Mouse (Mus musculus): Measurements from ENCODE around the gene Ksr1.

DNA sequence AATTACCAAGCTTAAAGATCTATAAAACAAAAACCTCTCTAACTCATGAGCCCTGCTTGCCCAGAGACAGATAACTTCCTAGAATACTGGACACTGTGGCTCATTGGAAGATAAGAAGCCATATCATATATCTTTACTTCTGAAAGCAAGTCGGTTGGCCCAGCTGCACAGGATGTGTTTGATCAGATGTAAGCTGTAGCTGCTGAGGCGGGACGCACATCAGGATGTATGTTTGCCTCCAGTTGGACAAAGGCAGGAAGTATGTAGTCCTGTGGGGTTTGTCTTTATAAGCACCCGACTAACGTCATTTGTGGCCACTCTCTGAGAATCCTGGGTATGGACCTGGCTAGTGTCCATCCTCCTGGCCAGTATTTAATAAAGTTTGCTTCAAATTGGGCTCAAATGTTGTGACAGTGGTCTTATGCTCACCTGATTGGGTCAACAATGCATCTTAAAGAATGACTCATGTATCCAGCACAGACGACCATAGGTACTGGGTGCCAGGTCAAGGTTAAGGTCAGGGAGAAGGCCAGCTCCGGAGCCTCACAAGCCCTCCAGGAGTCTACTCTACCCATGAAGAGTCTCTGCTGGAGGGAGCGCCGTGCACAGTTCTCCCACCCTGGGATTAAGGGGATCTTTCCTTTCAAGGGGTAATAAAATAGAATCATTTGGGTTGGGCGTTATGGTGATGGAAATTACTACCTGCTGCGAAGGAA, 143.0 kb downstream of the Ksr1 start:
- TF ChIP-seq SRF (IDR thresholded peaks at IDR 0.05; ENCODE audit: control insufficient read depth, insufficient read length, low read depth) (no peak), POLR2A (IDR thresholded peaks at IDR 0.05; ENCODE audit: insufficient read length, low read depth) (no peak), REST (IDR thresholded peaks at IDR 0.05; ENCODE audit: insufficient read depth, insufficient read length) (no peak), USF1 (IDR thresholded peaks at IDR 0.05; ENCODE audit: low read depth) (no peak), MYOG (IDR thresholded peaks at IDR 0.05; ENCODE audit: control insufficient read depth in 1 of 3, insufficient read depth in 1 of 3, insufficient read length in 2 of 3, low read depth in 2 of 3) (no peak)
